Mouse (Mus musculus): ENCODE measurements around the gene Rabep1. TPM values are rescaled to one million over a fixed set of nuclear protein-coding genes. Genes with fewer than 3 reads are reported as not detected.
A peak's percentile ranks its signal among the peaks of the same experiment; 100 is the strongest.

The Rabep1 gene
- 10 to 100 TPM; 35.9 to 36.5 TPM for total RNA-seq (2021)

DNA sequence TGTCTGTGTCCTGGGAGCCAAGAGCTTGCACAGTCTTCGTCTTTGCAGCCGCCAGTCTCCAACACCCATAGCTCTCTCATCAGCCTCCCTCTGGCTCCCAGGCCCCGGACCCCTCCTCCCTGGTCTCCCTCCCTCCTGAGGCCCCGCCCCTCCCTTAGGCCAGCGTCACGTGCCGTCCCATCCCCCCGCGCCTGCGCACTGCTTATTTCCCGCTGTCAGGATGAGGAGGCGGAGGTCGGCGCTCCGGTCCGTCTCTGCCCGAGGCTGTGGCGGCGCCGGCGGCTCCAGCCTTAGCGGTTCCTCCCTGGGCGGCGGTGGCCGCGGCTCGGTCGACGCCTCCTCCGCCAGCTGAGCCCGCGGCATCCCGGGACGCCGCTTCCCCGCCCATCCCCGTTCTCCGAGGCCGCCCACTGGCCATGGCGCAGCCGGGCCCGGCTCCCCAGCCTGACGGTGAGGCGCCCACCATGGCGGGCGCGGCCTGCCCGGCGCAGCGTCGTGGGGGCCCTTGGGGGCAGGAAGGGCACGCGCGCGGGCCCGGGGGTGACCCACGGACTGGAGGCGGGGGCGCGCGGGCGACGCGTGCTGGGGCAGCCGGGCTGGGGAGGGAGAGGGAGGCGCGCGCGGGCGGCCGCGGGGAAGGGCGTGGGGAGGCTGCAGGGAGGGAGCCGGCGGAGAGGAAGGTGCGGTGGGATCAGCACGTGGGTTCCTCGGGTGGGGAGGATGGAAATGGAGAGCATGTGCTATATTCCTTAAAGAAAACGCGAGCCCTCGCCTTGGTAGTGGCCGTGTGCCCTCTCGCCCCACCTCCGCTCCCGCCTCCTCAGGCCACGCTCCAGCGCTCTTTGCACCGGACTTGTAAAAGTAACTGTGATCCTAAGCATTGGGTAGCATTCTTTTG, at the start of gene Rabep1:
Rabep1 (plus strand) TSS at position 220 of the 898 bp plus-strand sequence.
- intact Hi-C loops (cut with DNase I), result no loop called here
- peak; percentile 95 for DNase-seq

DNA sequence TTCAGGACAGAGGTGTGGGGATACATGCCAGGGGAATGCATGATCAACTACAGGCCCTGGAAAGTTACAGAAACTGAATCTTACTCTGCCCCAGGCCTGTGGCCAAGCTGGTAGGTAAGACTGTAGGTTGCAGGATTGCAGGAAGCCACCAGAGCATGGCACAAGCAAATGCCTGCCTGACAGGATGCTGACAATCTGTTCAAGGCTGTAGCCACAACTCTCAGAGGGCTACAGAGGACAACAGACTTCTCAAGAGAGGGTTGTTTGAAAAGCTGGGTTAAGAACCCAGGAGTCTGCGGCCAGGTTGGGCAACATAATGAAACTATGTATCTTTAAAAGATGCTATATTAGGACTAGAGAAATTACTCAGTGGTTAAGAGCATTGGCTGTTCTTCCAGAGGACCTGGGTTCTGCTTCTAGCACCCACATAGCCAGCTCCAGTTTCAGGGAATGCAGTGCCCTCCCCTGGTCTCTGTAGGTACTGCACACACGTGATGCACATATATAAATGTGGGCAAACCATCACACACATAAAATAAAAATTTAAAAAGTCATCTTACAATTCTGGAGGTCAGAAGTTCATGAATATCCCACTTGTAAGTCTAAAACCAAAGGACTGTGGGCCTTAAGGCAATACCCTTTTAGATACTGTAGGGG, 42.2 kb upstream of the Rabep1 start:
- DNase-seq, result no peak
- intact Hi-C loops (cut with DNase I), result no loop called here

DNA sequence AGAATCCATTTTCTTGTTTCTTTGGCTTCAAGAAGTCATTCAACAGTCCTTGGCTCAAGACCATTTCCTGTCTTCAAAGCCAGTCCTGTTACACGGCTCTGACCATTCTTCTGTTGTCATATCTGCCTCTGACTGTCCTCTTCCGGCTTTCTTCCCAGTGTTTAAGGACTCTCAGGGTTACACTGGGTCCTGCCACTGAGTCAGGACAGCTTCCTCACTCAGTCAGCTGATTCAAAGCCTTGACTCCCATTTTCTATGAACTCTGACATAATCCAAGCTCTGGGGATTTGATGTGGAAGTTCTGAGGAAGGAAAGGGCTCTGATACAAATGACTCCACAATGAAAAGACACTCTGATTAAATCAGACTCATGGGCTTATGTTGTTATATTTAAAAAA, 41.7 kb upstream of the Rabep1 start:
- intact Hi-C loops (cut with DNase I), result no loop called here
- DNase-seq, result no peak

DNA sequence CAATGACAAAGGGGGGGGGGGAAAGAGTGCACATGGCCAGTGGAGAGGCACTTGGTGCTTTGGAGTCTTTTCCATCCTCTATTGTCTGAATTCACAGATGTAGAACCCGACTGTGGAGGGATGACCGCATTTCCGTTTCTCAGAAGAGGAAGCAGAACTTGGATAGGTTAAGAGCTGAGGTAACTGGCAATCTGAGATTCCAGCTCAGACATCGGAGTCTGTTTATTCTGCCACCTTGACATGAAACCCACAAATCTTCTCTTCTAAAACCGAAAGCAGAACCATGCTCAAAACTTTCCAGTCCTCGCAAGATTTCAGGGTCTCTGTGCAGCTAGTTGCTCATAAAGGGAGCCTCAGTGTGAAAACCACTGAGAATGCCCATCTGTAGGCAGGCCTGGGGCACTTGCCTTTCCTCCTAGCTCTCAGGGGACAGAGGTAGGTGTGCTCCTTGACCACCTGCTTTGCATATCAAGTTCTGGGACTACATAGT, 40.8 kb upstream of the Rabep1 start:
- no peak for DNase-seq
- intact Hi-C loops (cut with DNase I), result no loop called here

DNA sequence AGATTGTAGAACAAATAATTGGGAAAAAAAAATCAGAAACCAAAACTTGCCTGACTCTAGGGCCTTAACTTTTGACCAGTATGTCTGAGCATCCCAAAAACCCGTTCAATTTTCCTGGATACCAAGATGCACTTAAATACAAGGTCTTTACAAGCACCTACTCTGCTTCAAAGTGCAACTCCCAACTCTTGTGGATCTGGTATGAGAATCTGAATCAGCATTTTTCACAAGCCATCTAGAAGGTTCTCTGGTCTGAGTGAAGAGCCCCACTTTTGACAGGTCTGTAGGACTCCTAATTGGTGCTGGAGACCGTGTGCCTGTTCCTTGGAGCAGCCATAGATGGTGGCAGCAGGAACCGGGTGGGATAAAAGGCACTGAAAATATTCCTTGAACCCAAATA, 40.2 kb upstream of the Rabep1 start:
- DNase-seq, result no peak
- intact Hi-C loops (cut with DNase I), result no loop called here

DNA sequence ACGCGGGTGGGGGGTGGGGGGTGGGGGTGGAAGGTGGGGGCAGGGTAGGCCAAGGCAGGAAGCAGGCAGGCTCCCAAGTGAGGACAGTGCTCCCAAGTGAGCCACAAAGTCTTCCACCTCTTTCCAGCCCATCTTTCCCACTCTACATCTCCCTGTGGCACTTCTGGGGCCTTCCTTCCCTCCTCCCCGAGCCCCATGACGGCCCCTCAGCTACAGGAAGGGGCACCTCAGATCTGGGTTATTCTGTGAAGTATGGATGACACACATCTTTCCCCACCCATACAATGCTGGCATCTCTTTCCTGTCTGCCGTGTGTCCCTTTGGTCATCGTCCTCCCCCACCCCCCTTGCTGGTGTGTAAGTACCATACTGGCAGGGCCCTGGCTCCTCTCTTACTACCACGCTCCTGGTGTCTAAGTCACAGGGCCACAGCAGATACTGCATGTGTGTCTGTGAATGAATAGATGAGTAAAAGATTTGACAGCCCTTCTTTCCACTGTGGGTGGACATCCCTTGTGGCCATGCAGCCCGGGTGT, 38.9 kb upstream of the Rabep1 start:
- intact Hi-C loops (cut with DNase I), result no loop called here
- DNase-seq, result no peak

DNA sequence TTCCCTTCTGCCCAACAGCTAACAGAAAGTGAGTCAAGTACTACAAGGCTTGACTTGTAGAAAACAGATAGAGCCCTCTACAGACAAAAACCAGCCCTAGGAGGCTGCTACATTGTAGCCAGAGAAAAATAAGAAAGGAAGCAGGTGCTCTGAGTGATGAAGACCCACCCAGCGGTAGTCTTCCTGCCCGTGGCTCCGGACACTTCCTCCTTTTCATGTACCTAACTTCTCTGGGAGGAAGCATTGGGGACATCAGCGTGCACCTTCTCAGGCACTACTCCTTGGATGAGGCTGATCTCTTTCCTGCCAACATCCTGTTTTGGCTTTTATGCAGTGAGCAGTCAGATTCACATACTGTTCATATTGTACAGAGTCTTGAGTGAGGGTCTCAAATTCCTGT, 37.9 kb upstream of the Rabep1 start:
- intact Hi-C loops (cut with DNase I), result no loop called here
- DNase-seq, result no peak

DNA sequence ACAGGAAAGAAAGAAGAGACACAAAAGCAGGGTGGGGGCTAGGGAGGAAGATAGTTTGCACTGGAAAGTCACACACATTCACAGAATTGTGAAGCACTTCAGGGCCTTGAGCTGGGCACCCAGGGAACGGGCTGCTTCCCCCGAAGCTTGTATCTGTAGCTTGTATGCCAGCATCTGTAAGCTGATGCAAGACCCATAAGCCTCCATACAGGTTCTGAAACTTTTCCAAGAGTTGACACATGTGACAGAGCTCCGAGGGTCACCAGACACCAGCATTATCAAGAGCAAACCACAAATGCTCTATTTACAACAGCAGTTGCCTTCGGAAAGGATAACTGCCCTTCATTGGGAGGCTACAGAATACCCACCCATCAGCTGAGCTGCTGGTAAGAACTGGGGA, 36.9 kb upstream of the Rabep1 start:
- no peak for DNase-seq
- intact Hi-C loops (cut with DNase I), result no loop called here

DNA sequence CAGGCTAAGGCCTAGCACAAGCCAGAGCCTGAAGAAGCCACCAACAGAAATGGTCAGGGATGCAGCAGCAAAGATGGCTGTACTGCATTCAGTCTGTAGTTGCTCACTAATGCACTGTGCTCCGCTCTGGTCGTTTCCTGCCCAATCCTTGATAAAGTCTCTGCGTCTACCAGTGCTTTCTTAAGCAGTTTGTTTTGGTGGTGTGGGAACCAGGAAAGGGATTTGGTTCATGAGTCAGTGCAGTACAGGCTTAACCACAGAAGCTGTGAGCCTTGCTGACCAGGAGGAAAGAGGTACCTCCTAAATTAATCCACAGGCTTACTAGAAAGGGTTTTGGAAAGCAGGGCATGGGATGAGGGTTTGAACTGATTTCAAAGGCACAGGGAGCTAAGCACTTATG, 36.5 kb upstream of the Rabep1 start:
- intact Hi-C loops (cut with DNase I), result no loop called here

DNA sequence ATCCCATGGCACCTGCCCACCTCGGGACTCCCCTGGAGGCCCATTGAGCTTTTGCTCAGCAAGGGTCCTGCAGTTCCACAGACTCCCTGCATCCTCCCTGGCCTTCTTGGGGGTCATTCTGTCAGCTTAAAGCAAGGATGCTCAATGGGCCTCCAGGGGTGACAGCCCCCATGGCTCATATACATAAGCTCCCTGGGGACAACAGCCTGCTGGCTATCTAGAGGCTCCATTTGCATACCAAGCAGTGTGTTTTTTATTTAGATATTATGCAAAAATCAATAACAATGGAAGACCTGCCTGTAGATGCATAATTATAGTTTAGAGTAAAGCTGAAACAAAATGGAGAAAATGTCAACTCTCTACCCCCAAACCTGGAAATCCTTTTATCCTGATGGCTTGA, 35.6 kb upstream of the Rabep1 start:
- DNase-seq, result no peak
- intact Hi-C loops (cut with DNase I), result no loop called here

More for the DNA sequence above, 36.5 kb upstream of the Rabep1 start:
- DNase-seq, result no peak

DNA sequence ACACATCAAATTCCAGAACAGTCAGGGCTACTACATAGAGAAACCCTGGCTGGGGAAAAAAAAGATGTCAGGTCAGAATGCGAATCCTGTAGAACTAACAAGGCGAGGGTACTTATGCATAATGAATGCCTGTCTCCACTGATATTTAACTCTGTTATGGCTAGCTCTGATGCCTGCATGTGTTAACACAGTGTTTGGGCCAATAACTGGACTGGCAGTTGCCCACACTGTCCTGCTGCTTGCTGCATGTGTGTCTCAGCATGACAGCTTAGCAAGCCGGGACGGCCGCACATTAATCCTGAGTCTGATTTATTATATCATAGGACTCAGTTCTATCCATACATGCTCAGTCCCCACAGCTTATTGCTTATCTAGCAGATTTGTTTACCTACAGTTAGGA, 33.5 kb upstream of the Rabep1 start:
- intact Hi-C loops (cut with DNase I), result no loop called here
- DNase-seq, result no peak

DNA sequence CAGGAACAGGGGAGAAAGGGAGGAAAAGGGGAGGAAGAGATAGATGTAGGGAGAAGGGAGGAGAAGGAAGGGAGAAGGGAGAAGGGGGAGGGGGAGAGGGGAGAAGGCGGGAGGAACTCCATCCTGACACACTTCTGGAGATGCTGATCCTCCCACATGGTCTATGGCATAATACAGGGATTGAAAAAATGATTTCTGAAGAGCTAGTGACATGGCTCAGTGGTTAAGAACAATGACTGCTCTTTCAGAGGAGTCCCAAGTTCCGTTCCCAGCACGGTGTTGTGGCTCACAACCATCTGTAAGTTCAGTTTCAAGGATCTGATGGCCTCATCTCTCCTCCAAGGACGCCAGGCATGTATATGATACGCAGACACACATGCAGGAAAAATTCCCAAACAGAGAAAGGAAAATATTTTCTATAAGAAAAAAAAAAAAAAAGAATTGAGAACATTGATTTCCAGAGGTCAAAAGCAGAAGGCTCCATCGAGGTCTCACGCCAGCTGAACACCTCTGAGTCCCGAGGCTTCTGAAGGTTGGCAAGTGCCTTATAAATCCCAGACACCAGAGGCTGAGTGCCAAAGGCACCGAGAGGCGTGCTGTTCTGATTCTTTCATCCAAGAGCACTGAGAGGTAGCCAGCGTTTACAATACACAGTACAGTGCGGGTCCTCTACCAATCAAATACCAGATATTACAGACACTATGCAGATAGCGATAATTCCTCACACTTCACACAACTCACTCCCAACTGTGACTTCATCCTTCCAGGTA, 32.9 kb upstream of the Rabep1 start:
- intact Hi-C loops (cut with DNase I), result no loop called here
- no peak for DNase-seq

DNA sequence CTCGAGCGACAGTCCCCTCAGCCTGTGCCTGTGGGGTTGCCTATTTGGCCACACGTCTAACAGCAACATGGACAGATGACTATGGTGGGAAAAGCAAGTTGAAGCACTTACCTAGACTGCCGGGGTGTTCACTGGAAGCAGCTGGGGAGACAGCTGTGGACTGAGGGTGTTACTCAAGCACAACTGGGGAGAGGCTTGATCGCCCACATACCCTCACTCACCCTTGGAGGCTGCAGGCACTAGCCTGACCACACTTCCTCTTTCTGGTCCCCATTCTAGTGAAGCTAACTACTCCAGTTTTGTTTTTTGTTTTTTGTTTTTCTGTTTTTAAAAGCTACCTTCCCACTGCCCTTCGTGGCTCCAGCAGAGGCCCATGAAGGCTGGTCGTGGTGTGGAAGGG, 32.2 kb upstream of the Rabep1 start, which contains the start of gene Scimp:
Scimp (minus strand) TSS at position 222 of the 400 bp plus-strand sequence.
- no peak for DNase-seq
- intact Hi-C loops (cut with DNase I), result no loop called here

DNA sequence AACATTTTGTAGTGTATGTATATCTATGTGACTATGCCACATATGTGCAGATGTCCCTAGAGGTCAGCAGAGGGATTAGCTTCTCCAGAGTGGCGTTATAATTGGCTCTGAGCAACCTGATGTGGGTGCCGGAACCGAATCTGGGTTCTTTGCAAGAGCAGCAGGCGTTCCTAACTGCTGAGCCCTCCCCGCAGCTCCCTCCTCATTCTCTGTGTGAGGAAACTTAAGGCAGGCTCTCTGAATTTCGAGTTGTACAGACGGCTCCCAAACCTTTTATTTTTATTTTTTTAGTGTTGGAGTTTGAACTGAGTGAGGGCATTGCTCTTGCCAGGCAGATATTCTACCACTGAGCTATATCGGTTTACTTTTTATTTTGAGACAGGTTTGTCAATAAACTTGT, 29.5 kb upstream of the Rabep1 start:
- no peak for DNase-seq
- intact Hi-C loops (cut with DNase I), result loop anchor here (1.0 kb wide), 1 partner anchor 38 kb away; no protein-coding TSS in a partner anchor

DNA sequence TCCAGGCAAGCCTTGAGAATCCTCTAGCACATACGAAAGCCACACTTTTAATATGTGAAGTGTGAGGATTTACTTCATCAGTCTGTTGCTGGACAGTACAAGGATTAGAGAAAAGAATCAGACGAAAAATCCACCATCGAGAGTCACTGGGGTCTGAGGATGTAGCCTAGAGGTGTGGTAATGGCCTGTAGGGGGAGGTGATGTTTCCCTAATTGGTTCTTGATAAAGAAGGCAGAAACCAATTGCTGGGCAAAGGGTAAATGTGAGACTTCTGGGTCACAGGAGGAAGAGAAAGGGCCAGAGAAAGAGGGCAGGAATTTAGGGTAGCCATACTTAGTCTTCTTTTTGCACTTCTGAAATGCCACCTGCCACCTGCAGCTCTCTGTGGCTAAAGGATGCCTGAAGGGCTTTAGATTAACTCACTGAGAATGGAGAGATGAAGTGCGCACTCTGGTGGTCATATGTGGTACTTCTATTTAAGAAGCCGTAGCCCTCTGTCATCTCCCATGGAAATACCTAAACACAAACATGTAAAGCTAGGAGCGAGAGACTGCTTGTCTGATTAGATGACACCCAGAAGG, 29.0 kb upstream of the Rabep1 start:
- DNase-seq, result peak; percentile 54 to 57
- intact Hi-C loops (cut with DNase I), result loop anchor here (1.0 kb wide), 1 partner anchor 38 kb away; no protein-coding TSS in a partner anchor

DNA sequence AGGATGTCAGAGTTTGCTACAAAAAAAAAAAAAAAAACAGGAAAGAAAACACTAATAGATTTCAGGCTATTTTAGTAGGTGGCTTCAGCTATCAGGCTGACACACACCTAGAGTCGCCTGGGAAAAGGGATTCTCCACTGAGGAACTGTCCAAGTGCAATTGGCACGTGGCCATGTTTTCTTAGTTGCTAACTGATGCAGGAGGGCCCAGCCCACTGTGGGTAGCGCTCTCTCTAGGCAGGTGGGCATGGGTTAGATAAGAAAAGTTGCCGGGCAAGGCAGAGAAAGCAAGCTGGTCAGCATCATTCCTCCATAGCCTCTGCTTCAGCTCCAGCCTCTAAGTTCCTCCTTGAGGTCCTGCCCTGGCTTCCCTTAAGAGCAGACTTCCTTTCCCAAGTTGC, 27.8 kb upstream of the Rabep1 start:
- intact Hi-C loops (cut with DNase I), result no loop called here
- DNase-seq, result no peak

DNA sequence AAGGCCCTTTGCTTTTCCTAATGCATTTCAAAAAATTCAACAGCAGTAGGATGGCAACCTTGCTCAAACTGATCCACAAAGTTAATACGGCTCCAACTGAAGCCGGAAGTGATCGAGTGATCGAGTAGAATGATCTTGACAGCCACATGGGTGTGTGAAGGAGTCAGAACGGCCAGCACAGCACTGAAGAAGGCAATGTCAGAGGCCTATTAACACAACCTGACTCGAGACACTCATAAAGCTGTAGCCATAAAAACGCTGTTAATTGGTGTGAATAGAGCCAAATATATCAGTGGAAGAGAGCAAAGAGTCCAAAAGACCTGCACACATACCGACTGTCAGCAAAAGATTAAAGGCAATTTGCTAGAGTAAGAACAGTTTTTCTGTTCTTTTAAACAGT, 24.5 kb upstream of the Rabep1 start:
- DNase-seq, result no peak

DNA sequence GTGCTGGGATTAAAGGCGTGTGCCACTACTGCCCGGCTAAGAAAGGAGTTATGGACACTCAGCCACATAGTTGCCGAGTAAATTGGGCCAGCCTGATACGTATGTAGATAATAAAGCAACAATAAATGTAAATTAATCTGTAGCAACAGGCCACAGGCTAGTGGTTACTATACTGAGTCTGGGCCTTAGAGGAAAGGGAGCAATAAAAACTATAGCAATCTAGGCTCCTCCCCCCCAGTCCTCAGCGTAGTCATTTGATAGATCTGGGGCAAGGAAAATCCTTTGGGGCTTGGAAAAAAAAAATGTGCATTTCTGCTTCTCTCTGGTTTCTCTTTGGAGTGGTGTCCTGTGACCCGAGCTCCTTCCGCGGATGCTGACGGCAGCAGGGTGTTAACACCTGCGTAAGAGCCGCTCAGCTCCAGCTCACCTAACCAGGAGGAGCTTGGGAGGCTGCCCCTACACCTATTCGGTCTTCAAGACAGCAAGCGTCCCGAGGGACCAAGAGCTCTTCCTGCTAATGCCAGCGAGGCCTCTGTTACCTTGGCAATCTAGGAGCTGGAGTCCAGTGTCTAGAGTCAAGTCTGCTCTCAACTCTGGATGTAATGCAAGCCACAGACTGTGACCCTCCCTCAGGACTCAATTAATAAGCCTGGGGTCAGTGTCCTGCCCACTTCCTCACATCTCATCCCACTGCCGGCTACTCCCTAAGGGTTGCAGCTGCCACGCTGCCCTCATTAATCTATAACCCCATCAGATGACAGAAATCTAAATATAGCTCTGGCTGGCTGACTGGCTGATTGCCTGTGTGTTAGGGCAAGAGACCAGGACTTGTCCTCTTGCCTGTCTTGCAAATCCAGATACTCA, 22.6 kb upstream of the Rabep1 start:
- intact Hi-C loops (cut with DNase I), result no loop called here

More for the DNA sequence above, 24.5 kb upstream of the Rabep1 start:
- intact Hi-C loops (cut with DNase I), result no loop called here

DNA sequence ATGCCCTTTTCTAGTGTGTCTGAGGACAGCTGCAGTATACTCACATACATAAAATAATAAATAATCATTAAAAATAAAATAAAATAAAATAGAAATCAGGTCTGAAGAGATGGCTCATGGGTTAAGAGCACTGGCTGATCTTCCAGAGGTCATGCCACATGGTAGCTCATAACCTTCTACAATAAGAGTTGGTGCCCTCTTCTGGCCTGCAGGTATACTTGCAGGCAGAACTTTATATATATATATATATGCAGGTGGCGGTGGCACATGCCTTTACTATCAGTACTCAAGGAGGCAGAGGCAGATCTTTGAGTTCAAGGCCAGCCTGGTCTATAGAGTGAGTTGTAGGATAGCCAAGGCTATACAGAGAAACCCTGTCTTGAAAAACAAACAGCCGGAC, 18.4 kb upstream of the Rabep1 start:
- intact Hi-C loops (cut with DNase I), result no loop called here
- DNase-seq, result no peak

More for the DNA sequence above, 22.6 kb upstream of the Rabep1 start:
- no peak for DNase-seq
